Mouse (Mus musculus): ENCODE measurements around the gene Fbxl18.
A peak's percentile ranks its signal among the peaks of the same experiment; 100 is the strongest.

GRCm38 (mm10) chr5:142936336-142936719 lies 41.1 kb upstream of the Fbxl18 start:
- TF ChIP-seq CTCF (conservative IDR thresholded peaks at IDR 0.05; ENCODE audit: insufficient read depth, insufficient read length, low read depth, low read length), result peak; percentile 90
- no peak for TF ChIP-seq POLR2A (IDR thresholded peaks at IDR 0.05; ENCODE audit: low read depth, low read length)

Data from kidney, adult 2 months (tissue).